Mouse (Mus musculus): ENCODE results near the gene Trim21.

Trim21 gene

DNA sequence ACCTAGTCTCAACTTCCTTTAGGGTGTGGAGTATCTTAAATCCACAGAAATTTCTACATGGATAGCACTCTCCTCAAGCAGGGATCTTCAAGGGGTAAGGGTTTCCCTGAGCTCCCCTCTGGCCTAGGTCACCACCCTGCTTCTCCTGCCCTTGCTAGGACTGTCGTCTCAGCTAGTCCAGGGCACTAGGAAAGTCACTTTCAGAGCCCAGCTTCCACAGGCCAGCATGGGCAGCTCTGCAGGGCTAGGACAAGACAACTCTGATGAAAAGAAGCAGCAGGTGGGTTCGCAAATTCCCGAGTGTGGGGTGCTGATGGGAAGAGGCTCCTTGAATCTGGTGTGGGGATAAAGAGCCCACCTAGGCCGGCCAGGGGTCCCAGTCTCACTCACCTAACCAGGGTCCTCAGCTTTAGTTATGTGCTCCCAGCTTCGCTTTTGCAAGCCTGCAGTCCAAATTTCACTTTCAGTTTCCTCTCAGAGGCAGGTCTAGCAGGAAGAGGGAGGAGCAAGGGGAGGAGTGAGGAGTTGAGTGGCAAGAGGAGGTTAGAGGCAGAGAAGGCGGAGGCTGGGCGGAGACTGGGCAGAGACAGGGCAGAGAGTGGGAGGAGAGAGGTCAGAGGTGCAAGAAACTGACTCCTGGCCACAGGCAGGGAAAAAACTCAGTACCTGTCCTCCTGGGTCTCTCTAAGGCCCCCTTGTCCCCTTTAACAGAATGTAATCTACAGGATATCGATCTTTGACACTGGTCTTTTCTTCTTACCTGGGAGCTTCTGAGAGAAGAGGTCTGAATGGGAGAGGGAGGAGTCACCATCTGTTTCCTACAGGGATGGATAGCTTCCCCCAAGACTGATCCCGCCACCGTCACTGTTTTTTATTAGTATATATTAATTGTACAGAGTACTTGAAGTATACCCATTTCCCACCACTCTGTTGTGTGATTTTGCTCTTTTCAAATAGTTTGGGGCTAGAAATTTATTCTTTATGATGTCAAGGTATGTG lies at the start of gene Trim21:
TSS of gene Trim21 (minus strand) at position 488 of the 999 bp plus-strand sequence.
- peak; percentile 85 to 89 for DNase-seq (ENCODE audit: low spot score in 2 of 2)

GRCm38 (mm10) chr7:102597378-102598031 lies 32.2 kb upstream of the Trim21 start, which contains the start of gene Olfr552:
TSS of gene Olfr552 (plus strand) at chr7:102597770.
- DNase-seq (ENCODE audit: low spot score in 2 of 2): no peak

GRCm38 (mm10) chr7:102591786-102592185 lies 26.5 kb upstream of the Trim21 start, which contains the start of gene Olfr551:
TSS of gene Olfr551 (minus strand) at chr7:102591886.
- DNase-seq (ENCODE audit: low spot score in 2 of 2): no peak

DNA sequence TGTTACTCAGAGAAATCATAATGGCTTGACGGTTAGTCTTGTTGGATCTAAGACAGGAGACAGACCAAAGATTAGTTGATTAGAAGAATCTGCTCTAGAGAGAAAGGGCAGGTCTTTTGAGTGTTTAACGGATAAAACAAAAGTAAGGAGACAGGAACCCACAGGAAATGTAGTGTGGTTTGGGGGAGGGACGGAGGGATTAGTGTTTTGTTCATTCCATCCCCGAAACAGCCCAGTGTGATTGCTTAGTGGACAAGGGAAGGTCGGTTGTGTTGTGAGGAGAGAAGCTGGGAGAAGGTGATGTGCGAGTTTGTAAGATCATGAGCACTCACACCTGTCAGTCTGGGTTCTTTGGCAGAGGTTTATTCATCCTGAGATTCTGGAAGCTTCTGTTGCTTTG lies 10.7 kb upstream of the Trim21 start:
- no peak for DNase-seq (ENCODE audit: low spot score in 2 of 2)

DNA sequence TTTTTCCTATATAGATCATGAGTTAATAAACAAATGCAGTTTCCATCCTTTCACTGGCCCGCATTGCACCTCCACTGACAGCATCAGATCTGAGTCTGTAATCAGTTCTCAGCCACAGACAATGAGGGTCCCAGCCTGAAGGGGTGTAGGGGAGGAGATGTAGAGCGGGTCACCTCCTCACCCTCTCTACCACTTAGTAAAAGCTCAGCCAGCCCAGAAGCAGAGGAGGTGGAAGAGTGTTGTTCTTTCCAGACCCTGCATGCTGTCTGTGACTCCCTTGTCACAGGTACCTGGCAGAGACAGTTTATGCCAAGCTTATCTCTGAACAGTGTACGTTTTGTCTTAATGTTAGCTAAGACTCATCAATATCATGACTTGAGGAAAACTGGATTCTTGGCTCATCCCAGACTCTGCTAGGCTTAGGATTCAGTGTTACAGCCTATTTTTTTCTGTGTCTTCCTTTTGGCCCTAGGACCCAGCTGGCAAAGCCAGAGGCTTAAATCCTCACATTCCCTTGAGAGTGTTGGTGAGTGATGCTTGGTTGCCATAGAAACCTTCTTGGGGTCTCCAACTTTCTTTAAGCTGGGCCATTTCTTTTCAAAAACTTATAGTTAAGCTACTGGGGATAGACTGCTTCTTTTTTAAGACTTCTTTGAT lies 8.0 kb upstream of the Trim21 start:
- DNase-seq (ENCODE audit: low spot score in 2 of 2): no peak

DNA sequence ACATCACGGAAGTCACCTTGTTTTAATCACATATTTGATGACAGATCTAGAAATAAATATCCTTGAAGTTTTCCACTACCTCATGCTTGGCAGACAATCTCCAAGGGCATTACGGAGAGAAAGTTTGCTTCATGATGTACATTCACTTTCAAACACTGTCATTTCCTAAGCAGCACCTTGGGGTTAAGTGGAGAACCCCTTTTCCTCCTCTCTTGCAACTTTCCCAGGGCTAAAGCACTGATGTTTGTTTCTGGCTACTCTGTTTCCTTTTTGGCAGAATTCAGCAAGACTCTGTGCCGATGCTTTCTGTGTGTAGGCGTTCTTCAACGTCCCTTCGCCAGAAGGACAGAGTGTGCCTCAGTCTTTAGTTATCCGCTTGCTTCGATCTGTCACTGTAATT lies 5.9 kb upstream of the Trim21 start, which contains the start of gene Olfr550:
TSS of gene Olfr550 (plus strand) at position 301 of the 400 bp plus-strand sequence.
- no peak for DNase-seq (ENCODE audit: low spot score in 2 of 2)

DNA sequence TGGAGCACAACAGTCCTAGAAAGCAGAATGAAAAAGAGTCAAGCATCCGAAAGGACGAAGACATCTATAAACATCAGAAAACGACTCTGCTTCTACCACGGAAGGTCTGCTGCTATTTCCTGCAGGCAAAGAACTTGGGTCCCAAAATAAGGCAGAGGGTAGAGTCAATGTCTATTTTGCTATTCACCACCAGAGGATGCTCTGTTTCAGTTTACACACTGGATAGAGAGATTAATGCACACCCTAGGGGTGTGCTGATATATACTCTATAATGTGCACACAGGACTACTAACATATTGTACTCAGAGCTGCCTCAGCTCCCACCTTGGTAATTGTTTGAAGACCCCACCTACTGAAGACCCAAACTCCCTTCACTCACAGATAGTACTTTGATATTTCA lies 933 bp upstream of the Trim21 start:
- DNase-seq (ENCODE audit: low spot score in 2 of 2): no peak

DNA sequence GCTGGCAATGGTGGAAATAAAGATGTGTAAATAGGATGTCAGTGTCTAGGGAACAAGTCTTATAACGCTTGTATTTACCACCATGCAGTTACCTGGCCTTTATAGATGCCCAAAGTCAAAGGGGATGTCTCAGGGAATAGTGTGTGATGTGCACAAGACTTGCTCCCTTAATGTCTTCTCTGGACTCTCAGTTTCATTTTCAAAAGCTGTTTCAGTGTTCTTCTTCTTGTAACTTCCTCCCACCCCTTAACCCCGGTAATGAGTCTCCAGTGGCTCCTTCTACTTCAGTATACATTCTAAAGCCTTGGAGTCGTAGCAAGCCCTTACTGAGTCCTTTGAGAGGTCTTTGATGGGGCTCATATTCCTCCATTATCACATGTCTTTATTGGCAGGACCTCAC lies 12.0 kb downstream of the Trim21 start:
- DNase-seq (ENCODE audit: low spot score in 2 of 2): no peak

DNA sequence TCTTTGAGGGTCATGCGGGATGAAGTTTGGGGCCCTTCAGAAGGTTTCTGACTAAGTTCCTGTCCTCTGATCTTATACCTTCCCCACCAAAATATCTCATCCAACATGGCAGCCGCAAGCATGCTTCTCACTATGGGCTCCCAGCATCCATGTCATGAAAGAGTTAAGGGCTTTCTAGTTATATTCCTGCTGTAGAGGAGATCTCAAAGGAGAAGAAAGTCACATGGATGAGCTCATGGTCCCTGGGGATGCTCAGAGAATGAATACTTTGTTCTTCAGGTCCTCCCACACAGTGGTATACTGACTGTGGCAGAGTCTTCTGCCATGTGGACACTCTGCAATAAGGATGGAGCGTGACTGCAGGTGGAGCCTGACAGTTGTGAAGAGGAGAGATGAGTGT lies 15.7 kb downstream of the Trim21 start, which contains the start of gene Olfr549:
TSS of gene Olfr549 (plus strand) at position 301 of the 400 bp plus-strand sequence.
- DNase-seq (ENCODE audit: low spot score in 2 of 2): no peak

DNA sequence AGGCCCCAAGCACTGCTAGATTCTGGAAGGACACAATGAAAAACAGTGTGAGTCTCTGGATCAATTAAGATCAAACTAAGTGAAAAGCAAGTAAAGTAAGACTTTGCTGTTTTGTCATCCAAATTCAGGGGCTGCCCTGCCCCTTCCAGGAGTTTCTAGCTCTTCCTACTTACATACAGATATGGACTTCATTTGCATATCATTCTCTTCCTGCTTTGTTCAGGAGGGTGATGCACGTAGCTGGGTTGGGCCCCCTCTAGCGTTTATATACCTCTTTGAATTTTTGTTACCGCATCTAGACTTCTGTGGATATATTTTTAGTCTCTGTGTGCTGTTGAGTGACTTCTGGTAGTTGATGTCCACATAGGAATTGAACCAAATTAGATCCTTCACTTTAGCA lies 24.0 kb downstream of the Trim21 start:
- DNase-seq (ENCODE audit: low spot score in 2 of 2): no peak

DNA sequence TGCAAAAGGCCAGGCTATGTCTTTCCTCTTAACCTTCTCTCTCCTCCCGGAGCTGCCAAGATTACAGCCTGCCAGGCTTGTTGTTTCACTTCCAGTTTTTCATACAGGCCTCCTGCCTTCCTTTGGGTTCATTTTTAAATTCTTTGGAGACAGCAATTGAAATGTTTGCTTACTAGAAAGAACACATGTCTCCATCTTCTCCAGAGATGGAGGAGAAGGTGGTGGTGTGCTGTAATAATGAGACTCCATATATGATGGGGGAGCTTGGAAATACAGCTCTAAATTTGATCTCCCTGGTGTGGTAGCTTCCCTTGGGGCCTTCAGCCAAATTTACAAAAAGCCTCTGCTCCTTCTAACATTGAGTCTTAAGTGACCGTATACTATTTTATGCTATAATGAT lies 24.7 kb downstream of the Trim21 start, which contains the start of gene Olfr548-ps1:
TSS of gene Olfr548-ps1 (plus strand) at position 301 of the 400 bp plus-strand sequence.
- DNase-seq (ENCODE audit: low spot score in 2 of 2): no peak

GRCm38 (mm10) chr7:102534449-102534848 lies 30.8 kb downstream of the Trim21 start, which contains the start of gene Olfr547:
TSS of gene Olfr547 (plus strand) at chr7:102534749.
- no peak for DNase-seq (ENCODE audit: low spot score in 2 of 2)

GRCm38 (mm10) chr7:102529052-102529451 lies 36.2 kb downstream of the Trim21 start:
- no peak for DNase-seq (ENCODE audit: low spot score in 2 of 2)

DNA sequence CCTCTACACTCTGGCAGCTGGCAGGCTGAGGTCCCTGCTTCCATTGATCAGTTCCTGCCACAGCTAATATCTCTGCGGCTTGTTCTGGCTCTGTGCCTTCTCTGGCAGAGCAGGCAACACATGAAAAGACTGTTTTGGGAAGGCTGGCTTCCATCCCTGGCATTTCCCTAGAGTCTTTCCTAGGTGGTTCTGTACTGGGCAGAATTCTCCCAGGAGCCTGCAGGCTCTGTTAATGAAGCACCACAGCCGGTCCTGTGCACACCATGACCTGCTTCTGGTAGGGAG lies 48.3 kb downstream of the Trim21 start:
- DNase-seq (ENCODE audit: low spot score in 2 of 2): no peak

- no peak for DNase-seq (ENCODE audit: low spot score in 2 of 2)
These were observed 48.8 kb downstream of the Trim21 start for GRCm38 (mm10) chr7:102516261-102517050.

DNA sequence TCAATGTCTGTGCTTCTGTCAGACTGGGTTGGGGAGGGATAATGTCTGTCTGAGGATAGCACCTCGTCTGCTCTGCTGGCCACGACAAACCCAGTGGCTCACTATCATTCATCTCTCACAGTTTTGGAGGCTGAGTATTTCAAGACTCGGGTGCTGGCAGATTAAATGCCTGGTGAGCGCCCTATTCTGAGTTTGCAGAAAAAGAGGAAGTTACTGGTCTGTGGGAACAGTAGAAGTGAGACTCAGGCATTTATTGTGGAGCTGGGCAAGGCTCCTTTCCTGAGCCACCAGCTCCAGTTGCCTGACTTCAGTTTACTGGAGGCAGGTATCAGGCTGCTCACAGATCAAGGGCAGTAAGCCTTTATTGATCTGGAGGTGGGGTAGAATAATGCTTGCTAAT lies 51.1 kb downstream of the Trim21 start:
- no peak for DNase-seq (ENCODE audit: low spot score in 2 of 2)

DNA sequence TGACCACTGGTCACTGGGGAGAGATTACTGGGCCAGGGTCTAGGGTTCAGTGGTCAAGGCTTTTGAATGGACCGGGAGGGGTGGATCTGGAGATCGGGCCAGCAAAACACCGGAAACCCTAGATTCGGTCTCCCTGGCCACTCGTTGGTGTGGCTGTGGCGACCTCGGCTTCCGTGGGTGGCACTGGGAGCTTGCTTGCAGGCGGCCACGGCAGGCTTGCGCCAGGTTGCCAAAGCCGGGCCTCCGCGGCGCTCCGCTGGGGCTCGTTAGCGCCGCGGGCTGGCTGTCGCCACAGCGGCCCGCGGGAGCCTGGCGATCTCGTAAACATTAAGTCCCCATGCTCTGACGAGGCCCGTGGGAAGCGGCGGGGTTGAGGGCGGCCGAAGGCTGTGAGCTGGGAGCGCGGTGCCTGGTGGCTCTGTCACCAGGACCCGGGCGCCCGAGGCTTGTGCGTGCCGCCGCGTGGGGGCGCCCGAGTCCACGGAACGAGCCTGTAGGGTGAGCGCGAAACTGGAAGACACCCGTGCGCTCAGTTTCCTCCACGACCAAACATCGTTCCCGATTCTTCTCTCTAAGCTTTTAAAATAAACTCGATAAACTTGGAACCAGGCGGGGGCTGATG lies 52.4 kb downstream of the Trim21 start:
- peak; percentile 80 to 96 for DNase-seq (ENCODE audit: low spot score in 2 of 2)

GRCm38 (mm10) chr7:102511927-102512326 lies 53.4 kb downstream of the Trim21 start:
- DNase-seq (ENCODE audit: low spot score in 2 of 2): no peak

DNA sequence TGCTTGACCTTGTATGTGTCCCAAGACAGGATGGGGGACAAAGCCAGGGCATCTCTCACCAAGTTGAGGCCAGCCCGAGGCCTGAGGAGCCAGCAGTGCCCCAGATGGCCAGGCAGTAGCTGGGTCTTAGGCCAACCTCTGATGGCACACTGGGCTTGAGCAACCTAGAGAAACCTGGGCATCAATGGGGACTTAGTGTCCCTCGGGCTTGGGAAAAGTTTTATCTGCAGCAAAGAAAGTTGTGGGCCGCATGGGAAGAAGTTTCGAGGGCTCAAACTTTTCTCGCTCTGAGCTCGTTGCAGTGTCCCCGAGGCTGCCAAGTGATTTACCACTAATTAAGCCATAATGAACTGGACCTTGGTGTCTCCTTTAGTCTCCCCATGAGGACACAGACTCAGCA lies 55.6 kb downstream of the Trim21 start:
- DNase-seq (ENCODE audit: low spot score in 2 of 2): no peak

- no peak for DNase-seq (ENCODE audit: low spot score in 2 of 2)
These were observed 56.6 kb downstream of the Trim21 start for GRCm38 (mm10) chr7:102508666-102509065.

DNA sequence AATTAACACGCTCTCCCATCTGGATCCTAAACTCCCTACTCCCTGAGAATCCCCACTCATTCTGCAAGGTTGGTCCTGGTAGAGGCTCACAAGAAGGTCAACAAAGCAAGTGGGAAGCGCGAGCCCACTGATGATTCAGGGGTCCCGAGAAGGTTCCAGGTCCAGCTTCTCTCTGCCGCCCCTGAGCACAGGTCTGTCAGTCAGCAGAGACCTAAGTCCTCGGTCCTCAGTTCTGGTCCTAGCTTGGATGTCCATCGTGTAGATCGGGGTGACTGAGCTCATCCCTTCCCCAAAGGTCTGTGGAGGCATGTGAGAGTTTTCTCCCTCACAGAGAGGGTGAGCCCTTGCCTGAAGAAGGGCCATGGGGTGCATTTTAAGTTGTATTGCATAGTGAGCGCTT lies 57.2 kb downstream of the Trim21 start:
- no peak for DNase-seq (ENCODE audit: low spot score in 2 of 2)
